Mouse (Mus musculus) urinary bladder, postnatal 25 days (tissue): Measurements from ENCODE around the gene Grpel1.

Source experiments
- DNase-seq: peaks from one replicate; pipeline ENCODE4 v3.0.0; 2022; ENCODE audit warnings: low spot score

The Grpel1 gene

DNA sequence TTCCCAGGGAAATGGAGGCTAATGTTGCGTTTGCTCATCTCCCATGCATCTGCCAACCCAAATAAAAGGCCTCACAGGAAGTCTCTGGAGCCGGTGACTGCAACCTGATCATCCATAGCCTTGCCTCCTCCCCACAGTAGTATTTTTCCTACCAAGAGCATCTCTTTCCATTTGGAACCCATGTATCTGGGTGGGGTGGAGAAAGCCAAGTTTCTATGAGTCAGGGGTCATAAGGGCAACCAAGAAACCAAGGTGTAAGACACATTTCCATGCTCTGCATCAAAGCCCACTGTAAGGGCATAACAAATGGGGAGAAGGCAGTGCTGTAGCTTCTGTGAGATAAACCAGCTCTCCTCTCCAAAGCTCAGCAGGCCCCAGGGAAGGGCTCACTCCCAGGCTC, 3.6 kb upstream of the Grpel1 start:
- no peak for DNase-seq

DNA sequence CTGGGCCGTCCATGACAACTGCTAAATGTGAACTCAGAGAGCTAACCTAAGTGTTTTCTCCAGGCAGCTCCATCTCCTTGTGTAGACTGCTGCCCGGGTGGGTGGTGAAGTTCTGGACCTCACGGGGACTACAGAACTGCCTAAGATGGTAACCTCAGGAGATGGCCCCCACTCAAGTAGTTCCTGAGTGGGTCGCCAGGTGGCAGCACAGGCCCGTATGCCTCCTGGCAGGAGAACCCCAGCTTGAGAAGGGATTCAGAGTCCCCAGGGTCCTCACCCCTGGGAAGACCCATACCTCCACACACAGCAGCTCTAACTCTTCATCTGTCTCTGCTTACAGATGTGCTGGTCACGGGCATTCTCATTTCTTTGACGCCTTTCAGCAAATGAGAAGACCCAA, 2.0 kb upstream of the Grpel1 start:
- peak; percentile 83 for DNase-seq

DNA sequence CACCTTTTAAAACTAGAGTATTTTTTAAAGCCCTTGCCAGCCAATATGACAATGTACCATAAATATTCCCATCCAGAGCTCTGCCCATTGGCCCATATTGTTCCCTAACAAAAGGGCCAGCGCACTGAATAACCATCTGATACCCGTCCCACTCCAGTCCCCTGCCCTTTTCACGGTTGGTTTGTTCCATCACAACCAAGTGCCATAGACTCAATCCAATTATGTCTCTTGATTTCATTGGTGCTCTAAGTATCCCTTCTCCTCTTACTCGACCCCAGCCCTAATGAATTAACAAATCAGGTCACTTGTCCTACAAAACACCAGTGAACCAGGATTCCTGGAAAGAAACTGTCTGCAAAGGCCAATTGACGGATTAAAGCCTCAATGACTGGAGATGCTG, 1.4 kb upstream of the Grpel1 start:
- DNase-seq: no peak

DNA sequence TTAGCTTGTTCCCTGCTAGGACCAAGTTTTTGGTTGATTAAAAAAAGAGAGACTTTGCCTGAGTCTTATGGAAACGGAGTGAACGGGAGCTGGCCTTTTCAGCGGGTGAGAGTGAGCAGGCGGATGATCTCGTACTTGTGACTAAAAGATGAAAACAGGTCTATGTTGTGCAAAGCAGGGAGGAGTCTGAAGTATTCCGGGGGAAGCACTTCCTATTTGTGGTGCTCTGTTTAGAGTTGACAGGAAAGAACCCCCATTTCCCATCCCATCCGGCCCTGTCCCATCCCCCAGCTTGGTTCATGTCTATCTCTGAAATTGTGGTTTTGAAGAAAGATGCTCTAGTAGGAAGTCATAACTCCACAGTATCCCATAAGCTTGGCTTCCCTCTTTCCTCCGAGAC, 1.1 kb downstream of the Grpel1 start:
- no peak for DNase-seq

DNA sequence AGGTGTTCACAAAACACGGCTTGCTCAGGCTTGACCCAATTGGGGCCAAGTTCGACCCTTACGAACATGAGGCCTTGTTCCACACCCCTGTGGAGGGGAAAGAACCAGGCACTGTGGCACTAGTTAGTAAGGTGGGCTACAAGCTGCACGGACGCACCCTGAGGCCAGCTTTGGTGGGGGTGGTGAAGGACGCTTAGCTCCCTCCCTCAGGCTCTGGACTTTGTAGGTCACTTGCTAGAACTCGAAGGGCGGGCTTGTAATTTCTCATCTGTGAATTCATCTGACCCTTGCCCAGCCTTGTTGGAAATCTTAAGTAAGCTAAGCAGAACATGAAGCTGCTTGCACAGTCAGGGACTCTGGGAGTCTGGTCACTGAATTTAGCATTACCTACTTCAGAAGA, 6.4 kb downstream of the Grpel1 start:
- no peak for DNase-seq

DNA sequence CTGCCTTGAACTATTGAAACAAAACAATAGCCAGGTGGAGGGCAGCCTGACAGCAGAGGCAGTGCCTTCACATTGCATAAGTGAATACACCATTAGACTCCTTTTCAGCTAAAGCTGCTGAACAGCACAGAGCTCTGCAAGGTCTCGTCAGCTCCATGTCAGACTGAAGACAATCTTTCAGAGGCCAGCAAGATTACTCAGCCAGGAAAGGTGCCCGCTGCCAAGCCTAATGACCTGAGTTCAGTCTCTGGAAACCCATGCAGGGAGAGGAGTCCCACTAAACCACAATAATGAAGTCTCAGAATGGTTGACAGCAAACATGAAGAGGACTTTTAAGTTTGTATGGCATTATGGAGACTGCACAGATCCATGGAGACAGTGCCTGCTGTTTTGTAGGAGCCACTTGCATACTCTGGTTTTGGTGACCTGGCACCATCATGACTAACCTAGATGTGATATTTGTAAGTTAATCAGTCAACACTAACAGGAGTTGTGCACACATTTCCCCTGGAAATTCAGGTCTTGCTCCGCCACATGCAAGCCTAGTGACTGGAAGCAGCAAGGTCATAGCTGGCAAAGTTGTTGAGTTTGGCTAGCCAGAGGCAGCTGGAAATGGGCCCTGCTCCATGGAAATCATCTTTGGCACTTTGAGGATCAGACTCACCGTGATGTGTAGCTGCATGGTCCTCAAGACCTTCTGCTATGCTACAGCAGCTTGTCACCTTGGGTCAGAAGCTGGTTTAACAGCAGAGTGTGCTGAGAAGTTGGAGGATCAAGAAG, 8.3 kb downstream of the Grpel1 start:
- DNase-seq: no peak

DNA sequence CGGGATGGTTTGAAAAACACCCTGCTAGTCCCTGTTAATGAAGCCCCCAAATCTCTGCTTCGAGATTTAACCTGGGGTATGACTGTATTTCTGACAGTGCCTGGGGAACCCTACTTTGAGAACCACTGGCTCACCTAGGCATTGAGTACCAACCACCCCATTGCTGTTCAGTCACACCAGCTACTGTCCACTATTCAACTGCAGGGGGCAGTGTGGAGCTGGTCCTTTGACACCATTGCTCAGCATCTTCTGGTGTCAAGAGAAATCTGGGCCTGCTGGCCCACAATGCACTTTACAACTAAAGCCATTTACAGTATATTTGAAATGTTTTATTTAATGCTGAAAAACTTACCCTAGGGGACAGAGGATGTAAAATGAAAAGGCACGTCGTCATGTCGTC, 9.5 kb downstream of the Grpel1 start:
- DNase-seq: peak; percentile 58

DNA sequence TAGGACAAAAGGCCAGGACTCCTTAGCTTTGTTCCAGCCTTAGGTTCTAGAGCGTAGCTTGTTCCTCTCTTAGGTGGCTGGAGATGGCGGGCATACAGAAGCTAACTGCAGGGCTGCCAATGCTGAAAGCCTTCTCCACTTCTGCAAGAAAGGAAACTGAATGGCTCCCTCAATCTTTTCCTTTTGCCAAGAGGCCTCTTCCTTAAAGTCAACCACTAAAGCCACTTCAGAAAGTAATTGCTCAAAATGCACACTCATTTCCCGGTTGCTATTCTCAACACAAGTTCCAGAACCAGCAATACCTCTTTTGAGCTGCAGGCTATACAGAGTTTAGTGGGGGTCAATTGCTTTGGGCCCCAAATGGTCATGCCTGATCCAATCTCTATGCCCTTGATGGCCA, 12.7 kb downstream of the Grpel1 start:
- no peak for DNase-seq

DNA sequence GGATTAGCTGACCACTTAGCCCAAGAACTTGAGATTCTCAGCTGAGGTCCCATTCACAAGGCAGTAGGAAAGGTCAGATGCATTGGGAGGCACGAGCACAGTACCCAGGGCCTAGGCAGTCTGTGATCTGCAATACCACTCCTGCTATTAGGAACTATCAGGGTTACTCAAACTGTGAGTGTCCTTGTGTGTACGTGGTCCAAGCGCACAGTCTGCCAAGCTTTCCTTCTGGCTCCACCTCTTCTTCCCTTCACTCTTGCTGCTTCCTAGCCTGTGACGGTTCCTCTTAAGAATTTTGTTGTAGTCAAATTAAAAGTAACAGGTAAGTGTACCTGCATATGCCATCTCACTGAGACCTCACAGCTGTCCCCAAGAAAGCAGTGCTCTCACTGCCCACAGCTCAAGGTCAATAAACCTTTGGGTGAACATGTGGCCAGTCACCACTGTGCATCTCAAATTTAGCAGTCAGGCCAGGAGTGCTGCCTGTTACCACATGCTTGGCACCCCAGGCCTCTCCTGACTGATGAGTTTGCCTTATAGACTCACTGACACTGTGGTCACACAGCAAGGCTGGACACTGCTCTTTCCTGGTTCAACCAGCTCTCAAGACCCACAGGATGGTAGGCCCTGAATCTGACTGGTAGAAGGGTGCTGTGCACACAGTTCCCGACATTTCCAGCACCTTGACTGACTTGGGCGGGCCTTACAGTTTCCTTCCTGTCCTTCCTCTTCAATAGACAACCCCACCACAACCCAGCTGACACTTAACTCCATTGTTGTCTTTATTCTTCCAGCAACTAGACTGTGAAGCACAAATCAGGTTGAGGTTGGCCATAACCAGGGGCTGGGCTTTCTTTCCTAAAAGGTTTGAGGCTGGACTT, 14.0 kb downstream of the Grpel1 start:
- no peak for DNase-seq

DNA sequence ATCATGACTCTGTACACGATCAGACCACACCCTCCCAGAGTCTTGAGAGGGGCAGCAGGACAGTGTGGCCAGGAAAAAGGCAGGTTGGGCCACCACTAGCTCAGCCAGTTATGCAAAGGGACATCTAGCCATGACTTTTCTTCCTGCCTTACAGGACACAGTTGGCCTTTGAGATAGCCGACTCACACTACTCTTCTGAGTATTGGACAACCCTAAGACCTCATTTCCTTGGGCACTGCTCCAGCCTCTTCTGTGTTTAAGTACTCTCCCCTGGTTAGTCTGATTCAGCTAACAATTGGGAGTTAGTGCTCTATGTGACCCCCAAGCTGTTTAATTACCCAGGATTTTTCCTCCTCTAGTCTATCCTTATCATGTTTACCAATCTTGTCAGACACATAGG, 14.9 kb downstream of the Grpel1 start:
- DNase-seq: no peak

DNA sequence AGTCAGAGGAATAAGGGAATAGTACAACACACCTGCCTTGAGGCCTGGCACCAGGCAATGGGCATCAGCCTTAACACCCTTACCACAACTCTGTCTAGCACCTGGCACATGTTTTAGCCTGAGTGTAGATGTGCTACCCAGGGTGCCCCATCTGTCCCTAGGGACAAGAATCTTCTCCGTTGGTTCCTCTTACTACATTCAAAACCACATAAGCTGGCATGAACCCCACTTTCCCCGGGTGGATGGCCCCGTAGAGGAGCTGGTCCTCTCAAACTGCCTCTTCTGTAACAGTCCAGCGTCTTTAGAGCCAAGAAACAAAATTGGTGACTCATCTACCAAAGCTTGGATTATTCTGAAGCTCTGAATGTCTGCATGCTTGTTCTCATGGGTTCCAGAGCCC, 15.6 kb downstream of the Grpel1 start:
- no peak for DNase-seq

DNA sequence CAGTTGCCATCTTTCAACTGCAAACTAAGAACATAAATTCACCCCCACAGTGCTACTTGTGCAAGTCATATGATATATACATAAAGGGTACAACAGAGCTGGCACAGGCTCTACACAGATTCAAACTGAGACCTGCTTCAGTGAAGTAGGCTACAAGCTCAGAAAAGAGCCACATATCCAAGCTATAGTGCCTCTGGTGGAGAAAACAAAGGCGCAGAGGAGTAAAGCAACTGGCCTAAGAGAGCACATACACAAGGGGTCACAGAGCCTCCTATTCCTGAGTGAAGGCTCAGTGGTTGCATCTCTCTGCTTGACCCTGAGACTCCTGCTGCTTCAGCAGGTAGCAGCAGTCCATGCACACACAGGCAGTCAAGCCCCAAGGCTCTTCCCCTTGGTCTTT, 16.3 kb downstream of the Grpel1 start:
- no peak for DNase-seq

DNA sequence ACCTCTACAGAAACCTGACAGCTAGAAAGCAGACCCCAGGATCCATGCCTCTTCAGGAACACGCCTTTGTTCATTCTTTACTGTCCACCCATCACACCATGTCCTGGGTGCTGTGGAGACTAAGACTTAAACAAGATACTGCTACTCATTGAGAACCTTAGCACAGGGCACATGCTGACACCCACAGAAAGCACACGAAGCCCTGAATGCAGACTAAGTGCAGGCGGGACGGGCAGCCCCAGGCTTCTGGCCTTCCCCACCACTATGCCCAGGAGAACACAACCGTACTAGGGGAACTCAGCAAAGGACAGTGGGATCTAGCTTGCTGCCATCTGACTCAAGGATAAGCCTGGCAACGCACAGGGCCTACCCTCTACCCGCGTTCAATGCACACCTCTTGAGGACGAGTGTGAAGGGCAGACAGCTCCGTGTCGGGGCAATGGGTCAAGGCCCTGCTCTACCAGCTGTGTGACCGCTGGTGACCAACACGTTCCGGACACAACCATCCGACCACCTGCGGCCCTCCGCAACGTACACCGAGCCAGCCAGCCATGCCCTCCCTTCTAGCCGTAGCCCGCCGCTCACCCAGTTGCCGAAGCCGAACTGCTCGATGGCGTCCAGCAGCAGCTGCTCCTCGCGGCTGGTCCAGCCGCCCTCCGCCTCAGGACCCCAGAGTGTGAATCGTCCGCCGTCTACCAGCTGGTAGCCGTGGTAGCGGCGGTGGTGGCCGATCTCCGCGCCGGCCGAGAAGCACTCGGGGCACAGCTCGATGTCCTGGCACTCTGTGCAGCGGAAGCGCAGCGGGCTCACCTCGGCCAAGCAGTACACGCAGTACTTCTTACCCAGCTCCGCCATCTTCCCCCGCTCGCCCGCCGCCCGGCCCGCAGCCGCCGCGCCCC, 18.7 kb downstream of the Grpel1 start:
- DNase-seq: peak; percentile 42

DNA sequence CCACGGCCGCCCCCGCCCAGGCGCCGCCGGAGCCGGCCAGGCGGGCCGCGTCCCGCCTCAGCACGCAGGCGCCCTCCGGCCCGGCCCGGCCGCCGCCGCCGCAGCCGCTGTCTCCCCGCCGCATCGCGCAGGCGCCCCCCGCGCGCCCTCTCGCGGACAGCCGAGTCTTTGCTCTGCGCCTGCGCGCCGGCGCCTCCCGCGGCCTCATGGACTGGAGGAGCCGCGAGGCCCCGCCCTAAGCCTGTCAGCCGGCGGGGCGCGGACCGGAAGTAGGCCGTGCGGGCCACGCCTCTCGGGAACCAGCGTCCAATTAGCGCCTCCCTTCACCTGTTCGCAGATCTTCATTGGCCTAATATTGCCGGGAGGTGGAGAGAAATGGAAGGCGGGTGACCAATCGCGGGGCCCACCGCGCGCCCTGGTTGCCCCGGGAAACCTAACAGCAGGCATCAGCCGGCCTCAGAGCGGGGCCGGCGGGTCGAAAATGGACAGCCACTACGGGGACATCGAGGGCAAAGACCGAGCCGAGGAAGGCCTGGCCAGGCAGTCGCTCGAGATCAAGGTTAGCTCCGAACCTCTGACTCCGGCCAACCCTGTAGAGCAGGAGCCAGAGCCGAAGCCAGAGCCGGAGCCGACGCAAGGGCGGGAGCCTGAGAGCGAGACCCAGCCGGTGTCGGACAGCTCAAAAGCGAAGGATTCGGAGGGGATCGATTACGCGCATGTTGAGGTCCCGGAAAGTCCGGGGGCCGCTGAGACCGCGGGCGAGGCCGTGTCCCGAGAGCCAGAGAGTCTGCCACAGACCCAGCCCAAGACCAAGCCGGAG, 19.6 kb downstream of the Grpel1 start, which contains the start of the genes Tada2b and Ccdc96:
Gene Tada2b (minus strand): TSS at position 115 of the 820 bp plus-strand sequence.
Gene Ccdc96 (plus strand): TSS at position 418 of the 820 bp plus-strand sequence.
- peak; percentile 95 for DNase-seq

DNA sequence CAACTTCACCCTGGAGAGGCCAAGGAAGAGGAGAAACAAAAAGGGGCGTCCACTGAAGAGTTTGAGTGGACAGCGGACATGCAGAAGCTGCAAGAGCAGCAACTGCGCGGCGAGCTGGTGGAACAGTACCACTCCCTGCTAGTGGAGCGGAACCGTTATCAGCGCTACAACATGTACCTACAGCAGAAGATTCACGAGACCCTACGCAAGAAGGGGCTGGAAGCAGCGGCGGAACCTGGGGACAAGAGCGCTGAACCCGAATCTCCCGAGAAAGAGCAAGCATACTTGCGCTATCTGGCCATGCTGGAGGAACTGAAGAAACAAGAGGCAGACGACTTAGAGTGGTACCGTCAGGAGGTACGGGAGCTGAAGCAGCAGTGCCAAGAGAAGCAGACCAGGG, 20.5 kb downstream of the Grpel1 start:
- no peak for DNase-seq

DNA sequence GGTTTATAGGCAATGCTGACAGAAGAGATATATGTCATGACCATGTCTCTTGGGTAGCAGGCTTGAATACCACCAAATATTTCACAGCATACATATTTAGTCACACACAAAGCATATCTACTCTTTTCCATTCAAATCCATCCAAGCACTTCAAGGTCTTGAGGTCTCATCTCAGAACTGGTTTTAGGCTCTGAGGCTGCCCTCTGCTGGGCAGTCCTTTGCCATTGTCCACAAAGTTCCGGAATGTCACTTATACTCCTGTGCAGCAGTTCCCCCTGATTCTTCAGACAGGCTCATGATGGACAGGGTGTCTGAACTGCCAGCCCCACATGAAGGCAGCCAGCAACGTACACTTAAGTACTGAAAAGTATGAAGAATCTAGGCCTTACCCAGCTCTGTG, 24.4 kb downstream of the Grpel1 start:
- DNase-seq: no peak

DNA sequence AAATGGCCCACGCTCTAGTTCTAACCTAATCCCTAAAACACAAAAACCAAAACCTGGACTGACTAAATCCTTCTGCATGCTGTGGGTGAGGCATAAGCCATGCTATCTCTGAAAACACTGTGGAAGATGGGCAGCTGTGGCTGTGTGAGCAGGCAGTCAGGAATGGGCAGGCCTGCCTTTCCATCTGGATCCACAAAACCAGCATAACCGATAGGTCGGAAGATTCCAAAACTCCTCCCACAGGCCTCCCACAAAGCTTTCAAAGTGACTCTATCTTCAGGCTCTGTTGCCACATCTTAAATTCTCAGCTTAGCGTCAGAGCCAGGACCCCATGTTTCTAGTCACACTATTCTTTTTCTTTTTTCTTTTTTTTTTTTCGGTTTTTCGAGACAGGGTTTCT, 29.1 kb downstream of the Grpel1 start:
- DNase-seq: no peak

DNA sequence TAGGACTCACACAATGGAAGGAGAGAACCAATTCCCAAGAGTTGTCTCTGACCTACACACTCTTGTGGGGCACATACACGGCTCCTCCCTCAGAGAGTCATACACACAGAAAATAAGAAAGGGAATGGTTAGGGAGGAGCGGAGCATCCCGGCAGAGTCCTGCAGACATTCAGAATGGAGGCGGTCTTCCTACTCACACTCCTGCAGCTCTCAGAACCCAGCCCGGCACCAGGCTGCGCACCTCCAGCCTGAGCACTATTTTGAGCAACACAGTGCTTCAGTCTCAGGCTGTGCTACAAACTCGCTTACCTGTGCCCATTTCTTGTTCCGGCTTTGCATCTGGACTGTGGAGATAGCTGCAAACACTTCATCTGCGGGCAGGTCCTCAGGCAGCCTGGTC, 29.9 kb downstream of the Grpel1 start:
- no peak for DNase-seq

DNA sequence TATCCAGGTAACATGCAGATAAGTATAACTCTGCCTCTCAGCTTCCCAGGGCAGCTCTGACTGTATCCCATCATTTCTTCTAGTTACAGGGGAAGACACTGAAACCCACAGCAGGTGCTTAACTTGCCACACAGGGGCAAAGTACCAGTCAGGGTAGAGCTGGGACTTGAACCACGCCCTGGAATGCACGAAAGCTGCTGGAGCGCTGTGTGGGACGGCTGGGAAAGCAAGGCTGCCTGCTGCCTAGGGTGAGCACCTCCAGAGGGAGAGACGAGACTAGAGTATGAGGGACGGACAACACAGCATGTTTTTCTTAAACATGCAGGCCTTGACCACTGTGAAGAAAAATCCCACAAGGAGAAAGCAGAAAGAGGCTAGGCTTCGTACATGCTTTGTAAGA, 40.4 kb downstream of the Grpel1 start:
- no peak for DNase-seq

DNA sequence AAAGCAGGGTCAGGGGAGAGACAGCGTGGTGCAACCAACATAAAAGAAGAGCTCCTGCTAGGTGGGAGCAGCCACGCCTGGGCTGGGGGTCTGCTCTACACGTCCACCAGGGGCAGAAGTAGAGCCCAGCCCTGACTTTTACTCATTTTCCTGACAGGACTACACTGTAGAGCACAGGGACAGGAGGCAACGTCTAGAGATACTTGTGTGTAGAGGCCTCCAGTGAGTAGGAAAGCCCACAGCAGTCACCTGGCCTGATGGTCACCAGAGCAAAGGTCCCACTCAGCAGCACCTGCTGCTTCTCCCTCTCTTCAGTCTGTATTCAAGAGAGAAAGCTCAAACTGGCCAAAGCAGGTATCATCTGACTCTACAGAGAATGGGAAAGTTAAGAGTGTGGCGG, 40.8 kb downstream of the Grpel1 start:
- DNase-seq: no peak

DNA sequence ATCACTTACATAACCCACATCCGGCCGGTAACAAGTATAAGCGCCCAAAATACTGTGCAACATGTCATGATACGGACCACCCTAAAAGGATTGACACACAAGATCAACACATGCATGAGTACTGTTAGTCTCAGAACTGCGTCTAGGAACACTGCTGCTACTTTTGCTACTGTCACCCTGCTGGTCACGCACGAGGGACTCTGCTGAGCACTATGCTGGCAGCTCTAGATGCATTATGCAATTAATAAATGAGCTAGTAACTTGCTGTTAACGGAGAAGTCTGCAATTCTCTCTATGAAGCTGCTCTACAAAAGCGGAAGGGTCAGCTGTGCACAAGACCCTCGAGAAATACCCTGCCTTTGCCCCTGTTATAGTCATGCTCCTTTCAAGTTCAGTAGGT, 43.6 kb downstream of the Grpel1 start:
- no peak for DNase-seq
